Mouse (Mus musculus) intestine, postnatal 0 days (tissue): ENCODE measurements around the gene Xrcc6. TPM values are rescaled to one million over a fixed set of nuclear protein-coding genes. Genes with fewer than 3 reads are reported as not detected.

Source experiments
- ATAC-seq: fragments of 200-750 bp; cut with Nextera tagmentation; 2 replicates; pipeline ENCODE4 v1.8.0; 2017; ENCODE audit warnings: mild to moderate bottlenecking, moderate TSS enrichment, moderate library complexity
- H3K27ac ChIP-seq: fragments of 300-500 bp; sonication (generic); 2 replicates; pipeline ENCODE4 v1.5.1; 2014; ENCODE audit warnings: mild to moderate bottlenecking, low read depth, low read length, moderate library complexity
- H3K27me3 ChIP-seq: fragments of 300-500 bp; sonication (generic); replicated peaks from 2 replicates; pipeline ENCODE4 v1.6.1; 2014; ENCODE audit warnings: low read length, mixed read lengths; ENCODE audit not compliant: control insufficient read depth, insufficient read depth
- H3K36me3 ChIP-seq: fragments of 300-500 bp; sonication (generic); 2 replicates; pipeline ENCODE4 v1.6.1; 2014; ENCODE audit warnings: mild to moderate bottlenecking, moderate library complexity; ENCODE audit not compliant: control insufficient read depth, insufficient read depth
- H3K4me1 ChIP-seq: fragments of 300-500 bp; sonication (generic); replicated peaks from 2 replicates; pipeline ENCODE4 v1.6.1; 2014; ENCODE audit warnings: antibody characterized with exemption, low read length, mixed read lengths; ENCODE audit not compliant: control insufficient read depth, insufficient read depth
- H3K4me2 ChIP-seq: fragments of 300-500 bp; sonication (generic); replicated peaks from 2 replicates; pipeline ENCODE4 v1.6.1; 2014; ENCODE audit warnings: low read depth, mild to moderate bottlenecking, moderate library complexity
- H3K4me3 ChIP-seq: fragments of 300-500 bp; sonication (generic); 2 replicates; pipeline ENCODE4 v1.5.1; 2014; ENCODE audit warnings: low read depth, low read length
- H3K9ac ChIP-seq: fragments of 300-500 bp; sonication (generic); 2 replicates; pipeline ENCODE4 v1.6.1; 2014; ENCODE audit warnings: mild to moderate bottlenecking, low read depth, low read length
- H3K9me3 ChIP-seq: fragments of 300-500 bp; sonication (generic); 2 replicates; pipeline ENCODE4 v1.6.1; 2016; ENCODE audit warnings: mixed run types; ENCODE audit not compliant: control insufficient read depth
- CTCF ChIP-seq: sonication (generic); IDR thresholded peaks from 2 replicates; pipeline ENCODE4 v1.5.1; 2016; ENCODE audit warnings: low read depth, mild to moderate bottlenecking, control low read depth, antibody characterized with exemption, moderate library complexity
- WGBS: fragments of 180-500 bp; shearing (Covaris S2); extraction: QIAGEN DNeasy Blood & Tissue Kit; methylation state at CpG from one replicate; pipeline ENCODE4 v1.1.7; 2014; 5-methylcytosine and 5-hydroxymethylcytosine counted together
- polyA plus RNA-seq: library from polyadenylated mRNA; unstranded; fragments of >200 nt; fragmentation: Nextera tagmentation; extraction: Ambion mirVana; gene quantifications from 2 replicates; pipeline ENCODE4 v1.2.1, GENCODE M21; 2015

The Xrcc6 gene
- polyA plus RNA-seq, 1 experiment from 2014 or later: 22.6 TPM

GRCm38 (mm10) chr15:82073490-82073889, 85.9 kb downstream of the Xrcc6 start:
- Histone ChIP-seq H3K27me3 (peaks cover 35% of the 10 kb centered on the region), H3K36me3 (no peaks in the 10 kb centered on the region), H3K4me1 (no peaks in the 10 kb centered on the region), H3K9me3 (no peaks in the 10 kb centered on the region), H3K4me2 (no peak overlapping the region), H3K4me3 (no peak overlapping the region), H3K9ac (no peak overlapping the region), H3K27ac (no peak overlapping the region)
- no peak for TF ChIP-seq CTCF
- ATAC-seq: no peak
- WGBS: 77% methylated on average over 7 of the region's 7 CpGs

GRCm38 (mm10) chr15:82079883-82080282, 92.2 kb downstream of the Xrcc6 start:
- 50% methylated on average over 10 of the region's 10 CpGs for WGBS
- Histone ChIP-seq H3K4me2 (no peak overlapping the region), H3K4me3 (no peak overlapping the region), H3K9ac (no peak overlapping the region), H3K27ac (no peak overlapping the region), H3K27me3 (peaks cover 20% of the 10 kb centered on the region), H3K36me3 (no peaks in the 10 kb centered on the region), H3K9me3 (no peaks in the 10 kb centered on the region), H3K4me1 (no peaks in the 10 kb centered on the region)
- no peak for TF ChIP-seq CTCF
- ATAC-seq: no peak

GRCm38 (mm10) chr15:82081161-82081560, 93.5 kb downstream of the Xrcc6 start:
- no peaks in the 10 kb centered on the region for H3K9me3 ChIP-seq
- no peak overlapping the region for H3K27ac ChIP-seq
- H3K36me3 ChIP-seq: no peaks in the 10 kb centered on the region
- H3K9ac ChIP-seq: no peak overlapping the region
- peak; percentile 66 for TF ChIP-seq CTCF
- 26% methylated on average over 7 of the region's 7 CpGs for WGBS
- H3K4me3 ChIP-seq: no peak overlapping the region
- no peaks in the 10 kb centered on the region for H3K4me1 ChIP-seq
- no peak for ATAC-seq
- H3K27me3 ChIP-seq: peaks cover 20% of the 10 kb centered on the region
- no peak overlapping the region for H3K4me2 ChIP-seq

- ATAC-seq: no peak
- Histone ChIP-seq H3K4me1 (no peaks in the 10 kb centered on the region), H3K9me3 (no peaks in the 10 kb centered on the region), H3K27ac (no peak overlapping the region), H3K4me3 (no peak overlapping the region), H3K9ac (no peak overlapping the region), H3K36me3 (no peaks in the 10 kb centered on the region), H3K27me3 (peaks cover 27% of the 10 kb centered on the region), H3K4me2 (no peak overlapping the region)
- no peak for TF ChIP-seq CTCF
- WGBS: 84% methylated on average over 9 of the region's 9 CpGs
These were observed 98.0 kb downstream of the Xrcc6 start for GRCm38 (mm10) chr15:82085606-82086005.

- 69% methylated on average over 12 of the region's 12 CpGs for WGBS
- no peak for ATAC-seq
- Histone ChIP-seq H3K36me3 (no peaks in the 10 kb centered on the region), H3K27me3 (peaks cover 24% of the 10 kb centered on the region), H3K27ac (no peak overlapping the region), H3K4me1 (no peaks in the 10 kb centered on the region), H3K9ac (no peak overlapping the region), H3K9me3 (no peaks in the 10 kb centered on the region), H3K4me3 (no peak overlapping the region), H3K4me2 (no peak overlapping the region)
- no peak for TF ChIP-seq CTCF
These were observed 98.5 kb downstream of the Xrcc6 start for GRCm38 (mm10) chr15:82086131-82086530.

GRCm38 (mm10) chr15:82087266-82087665, 99.6 kb downstream of the Xrcc6 start:
- H3K4me3 ChIP-seq: no peak overlapping the region
- no peak overlapping the region for H3K4me2 ChIP-seq
- no peak for ATAC-seq
- H3K36me3 ChIP-seq: no peaks in the 10 kb centered on the region
- no peak for TF ChIP-seq CTCF
- H3K27ac ChIP-seq: no peak overlapping the region
- no peaks in the 10 kb centered on the region for H3K9me3 ChIP-seq
- peaks cover 23% of the 10 kb centered on the region; the same call in 1 of the 2 replicates for H3K27me3 ChIP-seq
- no peaks in the 10 kb centered on the region for H3K4me1 ChIP-seq
- no peak overlapping the region for H3K9ac ChIP-seq
- WGBS: 11% methylated on average over 9 of the region's 10 CpGs

Other genes with a start within 250 kb of the Xrcc6 start
- gene Zc3h7b, start 242.8 kb upstream of the Xrcc6 start, polyA plus RNA-seq: 5.6 and 7.3 TPM in 2 replicates
- 20.6 and 21.9 TPM in 2 replicates for gene Rangap1, start 242.3 kb upstream of the Xrcc6 start, polyA plus RNA-seq
- gene Tef, start 185.4 kb upstream of the Xrcc6 start, polyA plus RNA-seq: 13.4 and 16.0 TPM in 2 replicates
- 19.8 and 22.1 TPM in 2 replicates for gene Tob2, start 129.0 kb upstream of the Xrcc6 start, polyA plus RNA-seq
- gene Phf5a, start 115.9 kb upstream of the Xrcc6 start, polyA plus RNA-seq: 75.9 and 79.2 TPM in 2 replicates
- 192 and 209 TPM in 2 replicates for gene Aco2, start 115.5 kb upstream of the Xrcc6 start, polyA plus RNA-seq
- 114 and 123 TPM in 2 replicates for gene Polr3h, start 61.6 kb upstream of the Xrcc6 start, polyA plus RNA-seq
- gene Csdc2, start 51.1 kb upstream of the Xrcc6 start, polyA plus RNA-seq: 4.4 and 4.9 TPM in 2 replicates
- 14.5 and 15.8 TPM in 2 replicates for gene Pmm1, start 26.9 kb upstream of the Xrcc6 start, polyA plus RNA-seq
- gene 1700029P11Rik, start 7.3 kb upstream of the Xrcc6 start, polyA plus RNA-seq: not detected in 2 replicates
- 10.0 and 12.1 TPM in 2 replicates for gene Desi1, start 46.0 kb downstream of the Xrcc6 start, polyA plus RNA-seq
- 86.1 and 99.0 TPM in 2 replicates for gene Snu13, start 59.8 kb downstream of the Xrcc6 start, polyA plus RNA-seq
- not detected in 2 replicates for gene 4930407I10Rik, start 71.3 kb downstream of the Xrcc6 start, polyA plus RNA-seq
- not detected in 2 replicates for gene Mei1, start 82.2 kb downstream of the Xrcc6 start, polyA plus RNA-seq
- 3.5 and 4.2 TPM in 2 replicates for gene Ccdc134, start 140.1 kb downstream of the Xrcc6 start, polyA plus RNA-seq
- gene Srebf2, start 159.3 kb downstream of the Xrcc6 start, polyA plus RNA-seq: 68.7 and 69.5 TPM in 2 replicates
- not detected in 2 replicates for gene Shisa8, start 225.0 kb downstream of the Xrcc6 start, polyA plus RNA-seq
- gene Tnfrsf13c, start 236.5 kb downstream of the Xrcc6 start, polyA plus RNA-seq: 0.10 TPM in 1 of 2 replicates, not detected in the other